Mouse (Mus musculus) lung, postnatal 4 days (tissue): ENCODE measurements around the gene Acot13.
"Not testable (repeated sequence)": the region's sequence is repeated elsewhere in the genome, so short reads cannot be mapped to it uniquely, and the experiment has no call there.

Experiments used
- DNase-seq, 2 experiments: peaks; one replicate each; pipeline ENCODE4 v3.0.0; 2021

Acot13 gene

GRCm38 (mm10) chr13:24831353-24832130 lies at the start of gene Acot13, which contains the start of gene Tdp2:
Acot13 (minus strand) TSS chr13:24831540.
Tdp2 (plus strand) TSS chr13:24831679.
- peak; percentile 95 to 98 for DNase-seq

- no peak for DNase-seq
Observed at GRCm38 (mm10) chr13:24880704-24881103, 49.4 kb upstream of the Acot13 start.

DNA sequence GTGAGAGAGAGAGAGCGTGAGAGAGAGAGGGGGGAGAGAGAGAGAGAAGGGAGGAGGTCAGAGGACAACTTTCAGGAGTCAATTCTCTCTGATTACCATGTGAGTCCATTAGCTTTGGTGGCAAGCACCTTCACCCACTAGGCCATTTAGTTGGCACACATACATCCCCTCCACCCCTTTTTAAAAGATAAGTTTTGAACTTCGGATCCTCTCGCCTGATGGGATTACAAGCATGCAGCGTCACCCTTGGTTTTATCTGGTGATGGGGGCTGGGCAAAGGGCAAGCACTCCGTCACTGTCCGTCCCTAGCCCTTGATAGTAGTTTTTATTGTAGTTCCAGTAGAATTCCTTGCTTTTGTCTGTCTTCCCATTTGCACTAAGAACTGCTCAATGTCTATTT lies 48.9 kb upstream of the Acot13 start:
- no peak for DNase-seq

GRCm38 (mm10) chr13:24879359-24880040 lies 48.2 kb upstream of the Acot13 start:
- DNase-seq, result no peak

DNA sequence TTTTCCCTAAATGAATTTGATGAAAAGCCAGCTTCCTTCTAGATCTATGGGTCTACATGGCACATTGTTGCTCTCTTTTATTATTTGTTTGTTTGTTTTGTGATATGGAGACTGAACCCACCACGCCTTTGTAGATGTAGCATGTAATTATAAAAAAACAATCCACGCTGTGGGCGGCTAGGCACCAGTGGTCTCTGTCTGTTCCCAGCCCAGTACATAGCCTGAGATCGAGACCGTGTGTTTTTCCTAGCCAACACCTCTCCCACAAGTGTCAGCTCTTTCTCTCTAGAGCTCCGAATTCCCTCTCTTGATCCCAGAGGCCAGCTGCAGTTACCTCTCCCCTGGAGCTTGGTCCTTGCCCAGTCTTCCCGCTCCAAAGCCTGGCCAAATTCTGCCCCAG lies 36.9 kb upstream of the Acot13 start:
- DNase-seq, result no peak

GRCm38 (mm10) chr13:24867789-24868188 lies 36.4 kb upstream of the Acot13 start:
- DNase-seq, result no peak

DNA sequence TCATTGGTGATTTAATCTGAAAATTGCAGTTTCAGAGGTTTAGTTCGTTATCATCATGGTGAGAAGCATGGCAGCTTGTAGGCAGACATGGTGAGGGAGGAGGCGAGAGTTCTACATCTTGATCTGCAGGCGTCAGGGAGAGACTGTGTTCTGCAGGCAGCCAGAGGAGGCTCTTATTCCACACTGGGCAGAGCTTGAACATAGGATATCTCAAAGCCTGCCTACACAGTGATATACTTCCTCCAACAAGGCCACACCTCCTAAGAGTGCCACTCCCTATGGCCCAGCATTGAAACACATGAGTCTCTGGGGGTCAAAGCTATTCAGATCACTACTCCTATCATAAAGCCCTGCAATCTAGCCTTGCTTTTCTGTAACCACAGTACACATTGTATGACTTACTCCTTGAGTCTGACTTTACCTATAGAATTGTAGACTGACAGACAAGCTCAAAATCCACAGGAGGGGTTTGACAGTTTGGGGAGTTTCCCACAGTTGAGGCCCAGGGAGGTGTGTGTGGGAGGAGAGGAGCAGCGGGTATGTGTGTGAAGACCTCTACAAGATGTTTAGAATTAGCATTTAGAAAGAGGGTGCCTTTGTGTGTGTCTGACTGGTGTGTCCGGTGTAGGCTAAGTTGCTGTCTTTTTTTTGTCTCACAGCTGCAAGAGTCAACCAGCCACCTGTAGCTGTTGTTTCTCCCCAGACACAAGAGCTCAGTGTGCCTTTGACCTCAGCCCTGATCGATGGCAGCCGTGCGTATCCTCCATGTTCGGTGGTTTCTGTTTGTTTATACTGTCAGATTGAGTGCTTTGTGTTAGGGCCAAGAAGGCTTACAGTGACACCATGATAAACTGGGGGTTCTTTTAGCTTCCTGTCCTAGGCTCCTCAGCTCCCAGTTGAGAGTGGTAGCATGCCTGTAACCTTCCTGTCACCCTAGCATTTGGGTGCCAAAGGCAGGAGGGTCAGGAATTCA lies 35.4 kb upstream of the Acot13 start:
- no peak for DNase-seq

DNA sequence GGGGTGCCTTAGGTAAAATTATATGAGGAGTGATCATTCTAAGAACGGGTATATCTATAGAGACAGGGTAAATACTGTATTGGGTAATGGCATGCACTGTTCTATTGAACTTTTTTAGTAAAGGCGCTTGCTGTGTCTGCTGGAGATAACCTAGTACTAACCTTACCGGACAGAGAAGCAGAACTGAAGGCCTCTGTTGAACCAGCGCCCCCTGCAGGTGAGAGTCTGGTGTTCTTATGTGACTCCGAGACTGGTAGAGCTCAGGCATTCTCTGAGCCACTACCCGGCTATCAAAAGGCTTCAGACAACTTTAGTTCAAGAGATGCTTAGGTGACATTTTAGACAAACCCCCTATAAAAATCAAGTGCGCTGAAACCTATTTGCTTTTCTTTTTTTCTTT lies 31.2 kb upstream of the Acot13 start:
- DNase-seq, result peak in 1 of 2 experiments; percentile 49

- no peak for DNase-seq
Observed at GRCm38 (mm10) chr13:24862021-24862420, 30.7 kb upstream of the Acot13 start.

GRCm38 (mm10) chr13:24861084-24861483 lies 29.7 kb upstream of the Acot13 start:
- no peak for DNase-seq

DNA sequence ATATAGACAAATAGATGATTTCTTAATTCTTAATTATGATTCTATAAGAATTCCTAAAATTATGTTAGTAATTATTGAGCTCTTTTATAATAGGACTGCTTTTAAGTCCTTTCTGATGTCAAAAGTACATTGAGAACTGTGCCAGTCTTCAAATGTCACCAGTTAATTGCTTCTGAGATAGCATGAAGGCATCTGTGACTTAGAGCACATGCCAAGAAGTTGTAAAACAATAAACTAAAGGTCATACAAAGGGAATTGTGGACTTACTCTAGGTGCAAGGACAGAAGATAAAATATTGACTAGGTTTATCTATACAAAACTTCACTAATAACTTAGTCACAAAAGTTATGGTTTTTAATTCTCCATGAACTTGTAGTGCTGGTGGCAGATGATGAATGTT lies 27.8 kb upstream of the Acot13 start:
- no peak for DNase-seq

- DNase-seq, result no peak
Observed at GRCm38 (mm10) chr13:24852570-24852969, 21.2 kb upstream of the Acot13 start.

DNA sequence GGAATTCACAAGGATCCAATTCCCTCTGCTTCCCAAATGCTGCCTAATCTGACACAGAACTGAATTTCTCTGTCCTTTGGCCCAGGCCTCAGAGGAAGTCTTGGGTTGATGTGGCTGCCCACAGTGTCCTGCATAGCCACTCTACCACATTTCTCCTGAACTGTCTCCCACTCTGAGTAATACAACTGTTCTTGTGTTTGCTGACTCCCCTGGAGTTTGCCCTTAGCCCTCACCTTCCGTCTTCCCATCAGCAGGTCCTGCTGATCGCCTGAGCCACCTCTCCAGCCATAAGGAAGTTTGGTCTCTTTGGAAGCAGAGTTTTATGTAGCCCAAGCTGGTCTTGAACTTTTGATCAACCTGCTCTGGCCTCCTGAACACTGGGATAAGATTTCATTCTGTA lies 20.6 kb upstream of the Acot13 start:
- no peak for DNase-seq

- DNase-seq, result no peak
Observed at GRCm38 (mm10) chr13:24849318-24849717, 18.0 kb upstream of the Acot13 start.

DNA sequence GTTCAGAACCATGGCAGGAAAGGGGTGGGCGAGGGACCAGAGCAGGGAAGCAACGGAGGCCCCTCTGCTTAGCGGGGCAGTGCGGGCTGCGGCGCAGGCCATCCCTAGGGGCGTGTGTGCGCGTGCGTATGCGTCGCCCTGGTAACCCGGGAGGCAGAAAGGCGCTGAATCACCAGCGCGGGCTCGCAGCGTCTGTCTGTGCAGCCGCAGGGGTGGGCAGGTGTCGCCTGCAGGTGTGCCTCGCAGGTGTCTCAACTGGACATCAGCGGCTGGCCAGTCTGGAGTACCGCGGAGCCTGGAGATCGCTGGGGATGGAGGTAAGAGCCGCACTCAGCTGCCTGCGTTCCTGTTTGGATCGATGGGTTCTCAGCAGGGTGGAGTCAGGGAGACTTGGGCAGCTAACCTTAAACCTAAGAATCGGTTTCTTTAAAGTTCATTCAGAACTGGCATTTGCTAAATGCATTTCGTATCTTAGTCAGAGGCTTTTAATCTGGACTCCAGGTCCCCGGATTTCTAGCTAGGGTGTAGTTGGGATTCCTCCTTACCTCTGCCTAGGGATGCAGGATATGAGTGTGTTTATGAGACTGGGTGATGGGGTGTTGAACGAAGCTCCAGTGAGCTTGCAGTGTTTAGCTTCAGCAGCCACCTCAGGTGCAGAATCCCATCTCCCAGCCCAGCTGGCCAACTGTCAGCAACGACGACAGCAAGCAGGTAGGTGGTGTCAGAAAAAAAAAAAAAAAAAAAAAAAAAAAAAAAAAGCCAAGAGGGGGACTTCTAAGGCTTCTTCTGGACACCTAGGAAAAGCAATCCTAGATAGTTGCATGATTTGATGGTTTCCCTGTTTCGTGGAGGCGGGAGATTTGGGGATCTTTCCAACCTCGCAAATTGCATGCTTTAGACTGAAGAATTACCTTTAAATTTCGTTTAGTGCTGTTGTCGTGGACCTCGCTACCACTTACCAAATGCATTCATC lies 13.9 kb upstream of the Acot13 start, which contains the start of gene D130043K22Rik:
D130043K22Rik (plus strand) TSS at position 153 of the 973 bp plus-strand sequence.
- DNase-seq, result peak; percentile 21 to 28

DNA sequence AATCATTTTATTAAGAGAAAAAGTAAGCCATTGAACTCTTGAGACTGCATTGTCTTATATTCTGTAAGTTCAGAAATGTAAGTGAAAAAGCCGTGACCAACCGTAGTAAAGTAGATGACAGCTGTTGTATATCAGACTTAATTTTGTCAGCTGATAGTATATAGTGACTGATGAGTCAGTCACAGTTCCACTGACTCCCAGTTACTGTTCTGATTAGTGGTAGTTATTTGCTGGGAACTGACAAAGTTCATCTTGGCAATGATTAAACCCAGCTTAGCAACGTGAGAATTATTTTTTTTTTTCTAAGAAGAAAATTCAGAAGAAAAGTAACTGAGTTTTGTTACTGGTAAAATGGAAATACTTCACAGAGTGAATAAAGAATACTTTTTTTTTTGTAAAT lies 10.4 kb upstream of the Acot13 start:
- DNase-seq, result no peak

DNA sequence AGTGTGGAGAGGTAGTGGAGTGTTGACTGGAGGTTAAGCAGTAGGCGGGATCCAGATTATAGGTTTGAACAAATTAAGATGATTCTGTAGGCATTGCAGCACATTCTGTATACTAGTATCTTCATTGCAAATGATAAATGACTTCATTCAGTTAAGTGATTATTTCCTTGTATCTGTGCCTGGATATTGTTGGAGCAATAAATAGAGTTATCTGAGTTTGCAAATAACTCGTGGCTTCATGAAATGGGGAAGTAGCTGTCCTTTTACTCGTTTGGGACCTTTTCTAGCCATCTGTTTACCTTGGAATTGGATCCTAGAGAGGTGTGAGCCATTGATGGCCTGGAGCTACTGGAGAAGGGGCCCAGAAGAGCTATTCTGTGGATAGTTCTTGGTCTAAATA lies 8.5 kb upstream of the Acot13 start:
- no peak for DNase-seq

DNA sequence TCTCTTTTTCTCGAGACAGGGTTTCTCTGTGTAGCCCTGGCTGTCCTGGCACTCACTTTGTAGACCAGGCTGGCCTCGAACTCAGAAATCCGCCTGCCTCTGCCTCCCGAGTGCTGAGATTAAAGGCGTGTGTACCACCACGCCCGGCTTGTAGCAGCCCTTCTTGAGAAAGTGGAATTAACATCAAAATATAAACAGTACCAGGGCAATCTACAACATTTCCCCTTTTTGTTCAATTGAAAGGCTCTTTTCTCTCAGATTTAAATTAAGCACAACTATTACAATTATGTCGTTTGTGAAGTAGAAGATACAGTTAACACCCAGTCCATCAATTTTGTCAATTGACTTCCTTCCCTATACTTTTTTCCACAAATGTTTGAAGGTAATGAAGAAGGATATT lies 6.4 kb upstream of the Acot13 start:
- not testable (repeated sequence) for DNase-seq

- no peak for DNase-seq
Observed at GRCm38 (mm10) chr13:24832811-24833155, 1.4 kb upstream of the Acot13 start.

- DNase-seq, result no peak
Observed at GRCm38 (mm10) chr13:24832131-24832810, 931 bp upstream of the Acot13 start.

DNA sequence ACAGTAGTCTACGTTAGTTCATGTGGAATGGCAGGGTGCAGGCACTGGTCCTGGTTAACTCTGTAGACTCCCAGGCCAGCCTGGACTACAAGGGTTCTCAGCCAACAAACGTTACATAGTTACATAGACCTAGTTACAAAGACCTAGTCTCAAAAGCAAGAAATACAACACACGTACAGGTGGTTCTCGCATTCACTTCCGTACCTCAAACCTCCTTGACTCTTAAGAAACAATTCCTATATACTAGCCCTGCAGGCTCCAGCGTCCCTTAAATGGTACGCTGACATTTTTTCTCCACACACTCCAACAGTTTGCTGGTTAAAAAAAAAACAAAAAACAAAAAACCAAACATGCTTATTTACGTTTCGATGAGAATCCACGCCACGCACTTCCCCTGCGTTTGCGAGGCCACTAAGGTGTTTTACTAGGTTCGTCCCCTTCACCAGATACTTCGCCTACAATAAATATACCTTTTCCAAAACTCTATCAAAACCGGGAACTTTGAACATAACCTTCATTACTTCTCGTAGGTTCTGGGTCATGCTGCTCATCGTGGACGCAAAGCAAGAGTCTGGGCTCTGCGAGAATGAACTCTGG lies 486 bp downstream of the Acot13 start:
- DNase-seq, result no peak
